Mouse (Mus musculus) midbrain, postnatal 0 days (tissue): ENCODE data around the gene Gm19345. TPM values are rescaled to one million over a fixed set of nuclear protein-coding genes. Genes with fewer than 3 reads are reported as not detected.

Source experiments
- ATAC-seq: fragments of 200-750 bp; cut with Nextera tagmentation; 2 replicates; pipeline ENCODE4 v1.8.0; 2017; ENCODE audit warnings: moderate number of reproducible peaks, mild to moderate bottlenecking, moderate TSS enrichment, moderate library complexity; ENCODE audit not compliant: low FRiP score
- DNase-seq: peaks from one replicate; pipeline ENCODE4 v3.0.0-alpha.2; 2015; ENCODE audit warnings: low spot score
- H3K27ac ChIP-seq: fragments of 300-500 bp; sonication (generic); 2 replicates; pipeline ENCODE4 v1.5.1; 2014; ENCODE audit warnings: low read depth, mild to moderate bottlenecking, low read length, mixed read lengths
- H3K27me3 ChIP-seq: fragments of 300-500 bp; sonication (generic); 2 replicates; pipeline ENCODE4 v1.6.1; 2014; ENCODE audit warnings: low read length, control low read depth, mixed read lengths; ENCODE audit not compliant: insufficient read depth
- H3K36me3 ChIP-seq: fragments of 300-500 bp; sonication (generic); 2 replicates; pipeline ENCODE4 v1.6.1; 2014; ENCODE audit warnings: low read length, control low read depth, mixed read lengths; ENCODE audit not compliant: insufficient read depth
- H3K4me1 ChIP-seq: fragments of 300-500 bp; sonication (generic); 2 replicates; pipeline ENCODE4 v1.6.1; 2014; ENCODE audit warnings: mild to moderate bottlenecking, control low read depth, antibody characterized with exemption, low read length, mixed read lengths; ENCODE audit not compliant: insufficient read depth
- H3K4me2 ChIP-seq: fragments of 300-500 bp; sonication (generic); 2 replicates; pipeline ENCODE4 v1.6.1; 2014; ENCODE audit warnings: low read depth, mild to moderate bottlenecking, low read length, mixed read lengths; ENCODE audit not compliant: poor library complexity, severe bottlenecking
- H3K4me3 ChIP-seq: fragments of 300-500 bp; sonication (generic); 2 replicates; pipeline ENCODE4 v1.5.1; 2014; ENCODE audit warnings: low read depth, mild to moderate bottlenecking, low read length, moderate library complexity
- H3K9ac ChIP-seq: fragments of 300-500 bp; sonication (generic); replicated peaks from 2 replicates; pipeline ENCODE4 v1.6.1; 2014; ENCODE audit warnings: mild to moderate bottlenecking, low read length, moderate library complexity, mixed read lengths; ENCODE audit not compliant: poor library complexity, severe bottlenecking
- H3K9me3 ChIP-seq: fragments of 300-500 bp; sonication (generic); 2 replicates; pipeline ENCODE4 v1.6.1; 2016; ENCODE audit warnings: low read length, control low read depth
- CTCF ChIP-seq: IDR thresholded peaks from 2 replicates; pipeline ENCODE4 v1.5.1; 2016; ENCODE audit warnings: antibody characterized with exemption, mild to moderate bottlenecking
- WGBS: fragments of 180-500 bp; shearing (Covaris S2); extraction: QIAGEN DNeasy Blood & Tissue Kit; methylation state at CpG from one replicate; pipeline ENCODE4 v1.1.7; 2014; 5-methylcytosine and 5-hydroxymethylcytosine counted together
- polyA plus RNA-seq: library from polyadenylated mRNA; unstranded; fragments of >200 nt; fragmentation: Nextera tagmentation; extraction: Ambion mirVana; gene quantifications from 2 replicates; pipeline ENCODE4 v1.2.1, GENCODE M21; 2015
- total RNA-seq: library from RNA; depleted of rRNA; stranded (reverse); fragments of >200 nt; gene quantifications from 2 replicates; pipeline ENCODE4 v1.2.3, GENCODE M21; 2014

The Gm19345 gene
- total and polyA plus RNA-seq, 2 experiments from 2014 or later, result 21.6 to 44.4 TPM

DNA sequence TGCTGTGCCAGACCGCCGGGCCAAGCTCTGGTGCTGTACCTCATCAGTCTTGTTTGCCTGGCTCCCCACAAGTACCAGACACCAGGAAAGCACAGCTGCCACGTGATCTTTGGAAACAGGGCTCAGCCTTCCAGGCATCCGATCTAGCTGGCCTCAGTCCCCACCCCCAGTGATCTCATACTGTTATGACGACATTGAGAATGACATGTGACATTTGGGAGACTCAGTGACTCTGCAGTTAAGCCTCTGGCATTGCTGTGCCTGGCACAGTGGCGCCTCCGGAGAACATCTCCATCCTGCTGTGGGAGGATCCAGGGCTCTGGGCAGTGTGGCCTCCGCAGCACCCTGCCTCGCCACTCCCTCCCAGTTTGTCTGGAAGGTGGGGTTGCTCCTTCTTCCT lies 20.0 kb upstream of the Gm19345 start:
- Histone ChIP-seq H3K9ac (no peak overlapping the region), H3K36me3 (no peaks in the 10 kb centered on the region), H3K4me3 (no peak overlapping the region), H3K9me3 (no peaks in the 10 kb centered on the region), H3K4me1 (no peaks in the 10 kb centered on the region), H3K27ac (no peak overlapping the region), H3K27me3 (no peaks in the 10 kb centered on the region), H3K4me2 (no peak overlapping the region)
- no peak for TF ChIP-seq CTCF
- ATAC-seq, result no peak
- 59% methylated on average over 9 of the region's 9 CpGs for WGBS
- no peak for DNase-seq

DNA sequence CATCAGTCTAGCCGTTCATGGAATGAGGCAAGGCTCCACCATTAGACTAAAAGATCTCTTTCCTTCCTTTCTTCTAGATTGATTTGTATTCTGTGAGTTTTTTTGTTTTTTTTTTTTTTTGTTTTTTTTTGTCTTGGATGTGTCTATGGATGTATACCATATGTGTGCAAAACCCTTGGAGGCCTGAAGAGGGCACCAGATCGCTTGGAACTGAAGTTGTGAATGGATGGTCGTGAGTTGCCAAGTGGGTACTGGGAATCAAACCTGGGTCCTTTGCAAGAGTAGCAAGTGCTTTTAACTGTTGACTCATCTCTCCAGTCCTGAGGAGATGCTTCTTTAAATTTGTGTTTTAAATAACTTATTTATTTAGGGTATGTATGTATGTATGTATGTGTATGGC lies 17.7 kb upstream of the Gm19345 start:
- Histone ChIP-seq H3K4me2 (no peak overlapping the region), H3K9me3 (no peaks in the 10 kb centered on the region), H3K27ac (no peak overlapping the region), H3K4me3 (no peak overlapping the region), H3K9ac (no peak overlapping the region), H3K27me3 (no peaks in the 10 kb centered on the region), H3K36me3 (no peaks in the 10 kb centered on the region), H3K4me1 (no peaks in the 10 kb centered on the region)
- DNase-seq (no peak), ATAC-seq (no peak)
- WGBS, result 71% methylated on average over 3 of the region's 3 CpGs
- no peak; the same call in 1 of the 2 replicates for TF ChIP-seq CTCF

DNA sequence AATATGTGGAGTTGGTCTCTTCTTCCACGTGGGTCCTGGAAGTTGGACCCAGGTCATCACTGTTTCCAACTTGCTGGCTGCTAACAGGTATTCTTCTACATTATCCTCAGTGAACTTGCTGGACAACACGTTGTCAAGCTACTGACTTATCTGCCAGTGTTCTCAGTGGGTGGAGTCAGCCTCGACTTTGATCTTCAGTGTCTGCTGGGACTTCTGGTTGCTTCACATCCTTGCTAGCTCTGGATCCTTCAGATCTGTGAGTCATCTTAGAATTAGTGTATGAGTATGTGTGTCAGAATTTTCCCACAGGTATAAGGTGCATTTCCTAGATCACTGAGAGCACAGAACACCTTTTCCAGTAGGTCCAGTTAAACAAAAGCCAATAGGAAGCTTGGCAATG lies 15.0 kb upstream of the Gm19345 start:
- no peak for TF ChIP-seq CTCF
- ATAC-seq (no peak), DNase-seq (no peak)
- Histone ChIP-seq H3K36me3 (no peaks in the 10 kb centered on the region), H3K27me3 (no peaks in the 10 kb centered on the region), H3K27ac (no peak overlapping the region), H3K4me3 (no peak overlapping the region), H3K9ac (no peak overlapping the region), H3K9me3 (no peaks in the 10 kb centered on the region), H3K4me2 (no peak overlapping the region), H3K4me1 (no peaks in the 10 kb centered on the region)
- 63% methylated on average over 3 of the region's 3 CpGs for WGBS

DNA sequence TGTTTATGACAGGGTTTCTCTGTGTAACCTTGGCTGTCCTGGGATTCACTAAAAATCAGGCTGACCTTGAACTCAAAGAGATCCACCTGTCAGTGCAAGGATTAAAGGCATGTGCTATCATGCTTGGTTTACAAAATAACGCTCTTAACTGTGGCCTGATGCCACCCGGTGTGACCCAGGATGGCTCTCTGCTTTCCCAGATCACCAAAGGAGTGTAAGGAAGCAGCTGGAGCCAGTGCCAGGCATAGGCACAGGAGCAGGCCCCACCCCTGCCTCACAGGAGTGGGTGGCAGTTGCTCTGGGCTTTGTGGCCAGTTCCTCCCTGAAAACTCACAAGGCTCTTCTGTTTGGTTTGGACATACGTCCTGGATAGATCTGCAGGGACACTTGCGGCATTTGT lies 11.4 kb upstream of the Gm19345 start:
- 85% methylated on average over 4 of the region's 4 CpGs for WGBS
- no peak for TF ChIP-seq CTCF
- H3K27me3 ChIP-seq, result peaks cover 13% of the 10 kb centered on the region; the same call in 1 of the 2 replicates
- DNase-seq (no peak), ATAC-seq (no peak)
- no peak overlapping the region for H3K4me2 ChIP-seq
- no peak overlapping the region for H3K4me3 ChIP-seq
- H3K36me3 ChIP-seq, result no peaks in the 10 kb centered on the region
- H3K9ac ChIP-seq, result no peak overlapping the region
- no peak overlapping the region for H3K27ac ChIP-seq
- no peaks in the 10 kb centered on the region for H3K9me3 ChIP-seq
- no peaks in the 10 kb centered on the region for H3K4me1 ChIP-seq

DNA sequence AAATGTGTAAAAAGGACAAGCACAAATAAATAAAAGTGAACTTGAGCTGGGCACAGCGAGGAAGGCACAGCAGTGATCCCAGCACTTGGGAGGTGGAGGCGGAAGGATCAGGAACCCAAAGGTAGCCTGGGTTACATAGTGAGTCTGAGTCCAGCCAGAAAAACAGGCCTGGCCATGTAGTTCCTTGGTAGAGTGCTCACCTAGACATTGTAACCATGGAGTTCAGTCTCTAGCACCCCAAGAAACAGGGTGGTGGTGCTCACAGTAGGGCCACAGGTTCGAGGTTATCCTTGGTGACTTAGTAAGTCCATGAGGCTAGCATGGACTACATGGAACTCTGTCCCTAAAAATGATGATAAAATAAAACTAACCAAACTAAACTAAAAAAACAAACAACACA lies 10.9 kb upstream of the Gm19345 start:
- WGBS, result 91% methylated on average over 3 of the region's 3 CpGs

DNA sequence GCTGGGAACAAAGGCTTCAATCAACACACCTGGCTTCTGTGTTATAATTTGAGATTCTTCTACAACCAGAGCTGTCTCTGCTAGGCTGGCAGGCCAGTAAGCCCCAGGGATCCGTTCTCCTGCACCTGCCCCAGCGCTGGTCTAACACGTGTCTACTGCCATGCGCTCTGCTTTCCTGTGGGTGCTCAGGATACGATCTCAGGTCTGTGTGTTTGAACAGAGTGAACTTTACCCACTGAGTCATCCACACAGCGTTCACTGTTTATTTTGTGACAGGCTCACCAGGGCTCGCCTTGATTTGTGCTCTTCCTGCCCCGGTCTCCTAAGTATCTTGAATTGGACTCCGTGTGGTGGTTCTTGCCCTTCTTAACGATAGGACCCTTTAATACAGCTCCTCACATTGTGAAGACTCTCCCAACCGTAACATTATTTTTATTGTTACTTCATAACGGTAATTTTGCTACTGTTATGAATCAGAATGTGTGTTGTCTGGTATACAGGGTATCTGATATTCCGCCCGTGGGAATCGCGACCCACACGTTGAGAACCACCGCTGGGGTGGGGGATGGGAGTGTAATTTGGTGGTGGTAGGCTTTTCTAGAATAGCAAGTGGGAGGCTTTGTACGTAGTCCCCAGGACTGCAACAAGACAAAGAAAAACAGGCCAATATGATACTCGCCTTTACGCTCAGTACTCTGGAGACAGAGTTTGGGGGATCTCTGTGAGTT lies 10.0 kb upstream of the Gm19345 start:
- Histone ChIP-seq H3K27me3 (peaks cover 14% of the 10 kb centered on the region), H3K36me3 (no peaks in the 10 kb centered on the region), H3K27ac (no peak overlapping the region), H3K4me2 (no peak overlapping the region), H3K9ac (no peak overlapping the region), H3K4me1 (no peaks in the 10 kb centered on the region), H3K9me3 (no peaks in the 10 kb centered on the region), H3K4me3 (no peak overlapping the region)
- DNase-seq, result no peak
- TF ChIP-seq CTCF, result no peak
- whole genome bisulfite sequencing, result 86% methylated on average over 21 of the region's 21 CpGs
- no peak for ATAC-seq

More for the DNA sequence above, 10.9 kb upstream of the Gm19345 start:
- ATAC-seq, result no peak
- DNase-seq, result no peak
- TF ChIP-seq CTCF, result no peak
- H3K27me3 ChIP-seq, result peaks cover 13% of the 10 kb centered on the region; the same call in 1 of the 2 replicates
- no peak overlapping the region for H3K9ac ChIP-seq
- H3K4me1 ChIP-seq, result no peaks in the 10 kb centered on the region
- no peaks in the 10 kb centered on the region for H3K9me3 ChIP-seq
- no peak overlapping the region for H3K27ac ChIP-seq
- H3K36me3 ChIP-seq, result no peaks in the 10 kb centered on the region
- H3K4me3 ChIP-seq, result no peak overlapping the region
- no peak overlapping the region for H3K4me2 ChIP-seq
